Mouse (Mus musculus): ENCODE measurements at regions not wholly inside any gene's neighbourhood (a gene's known extent, or its start where the extent isn't known, plus 50 kb on each side); places are given as distances from the start of the nearest gene placed in this dataset.
"Not testable (repeated sequence)": the region's sequence is repeated elsewhere in the genome, so short reads cannot be mapped to it uniquely, and the experiment has no call there.

DNA sequence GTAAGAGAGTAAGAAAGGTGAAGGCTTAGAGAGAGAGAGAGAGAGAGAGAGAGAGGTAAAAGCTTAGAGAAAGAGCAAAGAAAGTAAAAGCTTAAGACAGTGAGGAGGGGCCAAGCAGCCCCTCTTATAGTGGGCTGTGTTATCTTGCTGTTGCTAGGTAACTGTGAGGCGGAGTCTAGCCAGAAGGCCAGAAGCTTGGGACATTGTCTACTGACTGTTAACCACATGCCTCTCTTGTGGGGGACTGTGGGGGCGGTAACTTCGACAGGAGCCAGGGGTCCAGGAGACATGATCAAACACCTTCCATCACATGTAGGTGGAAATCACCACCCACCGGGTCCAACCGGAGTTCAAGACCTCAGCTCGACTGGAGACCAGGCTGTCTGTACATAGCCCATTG, 148.0 kb downstream of the Katnal1 start:
- intact Hi-C loops (cut with DNase I); DNase-seq: not testable (repeated sequence)

DNA sequence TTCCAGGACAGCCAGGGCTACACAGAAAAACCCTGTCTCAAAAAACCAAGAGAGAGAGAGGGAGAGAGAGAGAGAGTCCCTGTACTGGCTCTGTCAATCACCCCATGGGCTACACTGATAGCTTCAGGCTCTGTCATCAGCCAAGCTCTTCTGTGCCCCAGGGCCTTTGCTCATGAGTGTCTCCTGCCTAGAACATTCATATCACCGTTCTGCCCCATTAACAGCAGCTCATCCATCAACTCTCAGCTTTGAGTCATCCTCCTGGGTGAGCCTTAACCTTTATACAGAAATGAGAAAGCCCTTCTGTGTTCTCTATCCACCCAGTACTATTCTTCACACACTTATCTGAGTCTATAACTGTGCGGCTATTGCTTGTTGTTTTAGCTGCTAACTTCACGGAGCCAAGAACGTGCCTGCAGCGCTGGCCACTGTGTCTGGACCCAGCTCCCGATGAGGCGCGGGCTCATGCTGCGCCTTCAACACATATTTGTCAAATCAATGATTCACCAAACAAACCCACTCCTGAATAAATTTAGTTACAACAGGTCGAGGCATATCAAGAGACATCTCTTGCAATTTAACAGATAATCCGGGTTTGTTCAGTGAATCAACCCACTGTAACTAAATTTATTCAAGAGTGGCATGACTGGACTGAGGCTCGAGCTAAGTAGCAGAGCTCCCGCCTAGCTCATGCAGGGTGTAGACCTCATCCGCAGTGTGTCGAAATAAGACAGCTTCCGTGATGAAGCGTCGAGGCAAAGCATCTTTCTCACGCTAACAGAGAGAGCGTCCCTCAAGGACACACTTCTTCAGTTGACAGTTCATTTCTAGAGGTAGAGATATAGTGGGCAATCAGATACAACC, 152.1 kb downstream of the Katnal1 start:
- no peak for DNase-seq
- intact Hi-C loops (cut with DNase I): no loop called here

DNA sequence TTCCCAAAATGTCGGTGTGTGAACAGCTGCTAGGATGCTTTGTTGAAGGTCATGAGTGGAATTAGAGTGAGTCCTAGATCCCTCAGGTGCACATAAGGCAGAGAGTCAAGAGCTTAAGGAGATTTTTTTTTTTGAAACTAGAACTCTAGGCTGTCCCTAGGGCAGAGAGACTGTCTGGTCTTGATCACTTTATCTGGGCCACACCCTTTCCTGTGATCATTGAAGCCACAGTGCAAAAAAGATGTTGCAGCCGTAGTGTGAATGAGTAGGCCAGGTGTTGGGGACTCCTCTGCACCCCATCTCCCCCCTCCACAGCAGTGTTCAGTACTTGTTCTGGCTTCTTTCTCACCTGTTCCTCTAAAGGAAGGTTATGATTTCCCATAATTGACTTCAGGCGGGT, 153.9 kb downstream of the Katnal1 start:
- no peak for DNase-seq
- intact Hi-C loops (cut with DNase I): no loop called here

DNA sequence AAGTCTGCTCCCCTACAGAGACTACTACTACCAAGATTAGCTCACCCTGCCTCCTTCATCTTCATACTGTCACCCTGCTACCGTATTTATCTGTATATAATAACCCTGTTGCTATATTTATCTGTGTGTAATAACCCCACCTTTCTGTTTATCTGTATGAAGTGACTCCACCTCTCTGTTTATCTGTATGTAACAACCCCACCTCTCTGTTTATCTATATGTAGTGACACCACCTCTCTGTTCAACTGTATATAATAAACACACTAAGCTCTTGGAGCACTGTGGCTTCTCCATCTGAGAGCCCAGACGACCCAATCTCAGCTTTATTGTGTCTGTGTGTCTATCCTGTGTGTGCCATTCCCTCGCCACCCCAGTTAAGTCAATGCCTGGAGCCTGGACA, 154.7 kb downstream of the Katnal1 start:
- DNase-seq: no peak
- intact Hi-C loops (cut with DNase I): no loop called here

DNA sequence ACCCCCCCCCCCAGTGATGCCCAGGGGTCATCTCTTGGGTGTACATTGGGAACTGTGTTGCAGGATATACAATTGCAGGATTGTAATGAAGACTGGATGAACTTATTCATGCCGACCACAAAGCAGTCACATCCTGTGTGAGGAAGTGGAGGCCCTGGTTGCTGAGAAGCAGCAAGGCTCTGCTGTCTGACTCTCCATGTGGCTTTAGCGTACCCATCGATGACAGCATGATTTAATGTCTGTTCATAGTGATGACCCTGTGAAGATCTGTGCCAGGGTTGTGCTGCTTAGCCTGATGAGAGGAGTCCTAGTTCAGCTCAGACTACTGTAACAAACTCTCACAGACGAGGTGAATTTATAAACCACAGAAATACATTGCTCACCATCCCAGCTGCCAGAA, 159.7 kb downstream of the Katnal1 start:
- no peak for DNase-seq
- intact Hi-C loops (cut with DNase I): no loop called here

DNA sequence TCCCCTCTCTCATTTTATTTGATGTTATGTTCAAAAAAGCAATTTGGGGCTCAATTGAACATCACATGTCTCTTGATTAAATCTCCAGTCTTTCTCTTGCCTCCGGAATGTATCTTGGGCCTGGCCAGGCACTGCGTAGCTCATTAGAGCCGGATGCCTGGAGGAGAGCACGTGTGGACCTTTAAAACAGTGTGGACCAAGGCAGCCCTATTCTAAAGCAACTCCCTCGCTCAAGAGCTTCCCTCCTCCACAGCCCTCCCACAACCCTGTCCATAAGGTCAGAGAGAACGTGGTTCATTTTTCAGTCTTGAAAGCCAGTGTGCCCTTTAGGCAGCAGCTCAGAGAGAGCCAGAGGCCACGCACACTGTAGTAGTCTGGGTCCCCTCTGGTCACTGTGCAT, 160.8 kb downstream of the Katnal1 start:
- intact Hi-C loops (cut with DNase I): no loop called here

DNA sequence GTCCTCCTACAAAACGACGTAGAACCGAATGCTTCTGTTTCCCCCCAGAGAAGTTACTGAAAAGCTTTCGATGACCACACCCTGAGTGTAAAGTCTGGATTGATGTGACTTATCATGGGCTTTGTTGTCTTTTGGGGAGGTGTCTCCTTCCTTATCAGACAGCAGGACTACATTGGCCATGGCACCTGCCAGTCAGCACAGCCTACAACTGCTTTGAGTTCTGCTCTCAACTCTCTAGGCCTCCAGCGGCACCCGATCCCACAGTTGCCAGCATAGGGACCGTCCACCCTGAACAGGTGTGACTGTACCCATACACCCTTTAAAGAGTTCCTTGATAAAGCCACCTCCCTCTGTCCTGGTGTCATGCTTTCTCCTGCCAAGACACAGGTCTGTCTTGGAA, 163.1 kb downstream of the Katnal1 start:
- DNase-seq: no peak
- intact Hi-C loops (cut with DNase I): no loop called here

More for the DNA sequence above, 160.8 kb downstream of the Katnal1 start:
- no peak for DNase-seq

DNA sequence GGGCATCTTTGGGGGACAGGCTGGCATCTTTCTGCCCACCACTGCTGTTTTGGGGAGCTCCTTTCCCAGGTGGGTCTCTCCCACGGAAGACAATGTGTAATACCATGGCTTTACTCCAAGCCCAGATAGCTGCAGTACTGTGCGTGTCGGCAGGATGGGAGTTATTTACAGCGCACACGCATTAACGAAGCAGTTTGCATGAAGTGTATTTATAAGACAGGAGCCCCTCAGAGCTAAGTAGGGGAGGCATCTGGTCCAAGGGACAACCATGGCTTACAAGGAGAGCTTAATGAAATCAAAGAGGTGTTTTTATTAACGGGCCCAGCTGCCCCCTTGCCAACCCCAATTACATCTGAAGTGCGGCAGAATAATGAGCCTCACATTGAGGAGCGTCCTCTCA, 169.0 kb downstream of the Katnal1 start:
- intact Hi-C loops (cut with DNase I): no loop called here
- DNase-seq: no peak

DNA sequence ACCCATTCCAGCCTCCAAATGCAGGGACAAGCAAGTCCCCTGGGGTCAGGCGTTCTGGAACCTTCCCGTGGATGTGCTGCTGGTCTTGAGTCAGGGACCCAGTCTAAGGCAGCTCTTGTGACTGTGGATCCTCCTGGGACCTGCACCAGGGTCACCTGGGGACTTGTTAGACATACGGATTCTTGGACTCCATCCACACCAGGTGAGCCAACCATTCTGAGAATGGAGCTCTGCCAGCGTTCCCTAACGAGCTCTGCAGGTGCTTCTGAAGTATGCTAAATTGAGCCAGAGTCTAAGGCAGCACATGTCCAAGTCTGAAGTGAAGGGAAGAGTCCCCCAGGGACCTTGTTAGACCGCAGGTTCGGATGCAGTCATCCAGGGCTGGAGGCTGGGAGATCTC, 170.3 kb downstream of the Katnal1 start:
- intact Hi-C loops (cut with DNase I): no loop called here
- DNase-seq: no peak

DNA sequence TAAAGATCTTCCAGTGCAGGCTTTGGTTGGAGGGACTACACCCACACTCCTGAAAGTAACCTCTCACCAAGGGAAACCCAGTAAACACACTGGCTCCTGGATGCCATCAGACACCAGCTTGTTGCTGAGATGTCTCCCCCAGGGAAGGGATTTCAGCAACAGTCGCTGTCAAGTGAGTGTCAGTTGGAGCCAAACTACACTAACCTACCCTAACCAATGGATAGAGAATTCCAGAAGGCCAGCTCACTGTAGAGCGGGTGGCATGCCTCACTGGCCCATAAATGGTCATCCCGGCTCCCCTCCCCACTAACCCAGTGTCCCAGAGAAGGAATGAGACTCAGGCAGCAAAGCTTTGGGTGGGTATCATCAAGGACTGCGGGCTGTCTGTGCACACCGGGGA, 171.4 kb downstream of the Katnal1 start:
- DNase-seq: no peak
- intact Hi-C loops (cut with DNase I): no loop called here

DNA sequence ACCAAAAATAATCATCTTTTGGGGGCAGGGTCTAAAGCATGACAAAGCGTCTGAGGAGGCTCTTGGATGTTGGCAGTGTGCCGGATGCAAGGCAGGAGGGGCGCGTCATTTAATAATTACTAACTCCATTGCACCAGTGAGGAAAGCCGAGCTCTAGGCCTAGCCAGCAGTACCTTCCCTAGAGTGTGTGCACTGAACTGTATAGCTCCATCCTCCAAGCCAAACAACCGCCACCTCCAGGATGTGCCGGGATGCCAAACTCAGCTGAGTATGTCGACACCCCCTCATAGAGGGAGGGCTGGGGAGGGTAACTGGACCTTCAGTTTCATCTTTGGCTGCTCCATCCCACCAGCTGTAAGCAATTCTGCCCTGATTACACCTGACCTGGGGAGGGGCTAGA, 171.9 kb downstream of the Katnal1 start:
- intact Hi-C loops (cut with DNase I): no loop called here
- no peak for DNase-seq

DNA sequence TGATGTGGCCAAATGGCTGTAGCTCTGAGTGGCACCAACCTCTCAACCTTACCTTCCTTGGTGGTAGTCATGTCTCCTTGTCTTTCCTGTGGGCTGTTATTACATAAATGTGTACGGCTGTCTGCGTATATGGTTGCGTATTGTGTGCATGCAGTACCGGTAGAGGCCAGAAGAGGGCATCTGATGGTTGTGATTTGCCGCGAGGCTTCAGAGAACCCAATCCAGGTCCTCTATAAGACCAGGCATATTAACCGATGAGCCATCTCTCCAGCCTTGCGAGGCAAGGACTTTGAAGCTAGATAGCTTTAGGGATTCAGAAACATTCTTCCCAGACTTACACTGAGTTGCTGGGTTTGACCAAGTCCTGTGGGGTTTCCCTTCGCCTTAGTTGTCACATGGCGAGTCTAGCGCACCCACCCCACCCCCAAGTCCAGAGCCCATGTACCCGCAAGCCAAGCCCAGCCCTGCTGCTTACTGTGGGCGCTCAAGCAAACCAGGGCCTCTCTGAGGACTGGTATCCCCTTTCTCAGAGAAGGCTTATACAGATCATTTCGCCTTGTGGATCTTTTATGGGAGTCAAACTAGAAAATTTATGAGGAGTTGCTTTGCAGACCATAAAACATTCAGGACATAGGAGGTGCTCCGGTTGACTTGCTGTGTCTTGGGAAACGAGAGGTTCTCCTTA, 172.7 kb downstream of the Katnal1 start:
- intact Hi-C loops (cut with DNase I): no loop called here

DNA sequence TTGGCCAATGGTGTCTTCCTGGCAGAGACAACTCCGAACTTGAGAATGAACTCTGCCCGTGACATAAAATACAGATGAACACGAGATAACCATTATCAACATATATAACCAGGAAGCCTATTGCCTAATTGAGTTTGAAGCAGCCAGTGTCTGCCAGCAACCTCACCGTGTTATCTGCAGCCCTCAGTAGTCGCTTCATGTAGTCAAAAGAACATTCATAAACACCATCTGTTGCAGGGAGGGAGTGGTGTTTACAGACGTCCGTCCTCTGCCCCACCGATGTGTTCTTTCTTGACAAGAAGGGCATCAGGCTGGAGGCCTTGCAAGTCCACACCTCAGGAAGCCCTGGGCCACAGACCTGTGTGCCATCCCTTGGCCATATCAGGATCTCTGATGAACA, 173.3 kb downstream of the Katnal1 start:
- DNase-seq: no peak
- intact Hi-C loops (cut with DNase I): no loop called here

More for the DNA sequence above, 172.7 kb downstream of the Katnal1 start:
- no peak for DNase-seq

DNA sequence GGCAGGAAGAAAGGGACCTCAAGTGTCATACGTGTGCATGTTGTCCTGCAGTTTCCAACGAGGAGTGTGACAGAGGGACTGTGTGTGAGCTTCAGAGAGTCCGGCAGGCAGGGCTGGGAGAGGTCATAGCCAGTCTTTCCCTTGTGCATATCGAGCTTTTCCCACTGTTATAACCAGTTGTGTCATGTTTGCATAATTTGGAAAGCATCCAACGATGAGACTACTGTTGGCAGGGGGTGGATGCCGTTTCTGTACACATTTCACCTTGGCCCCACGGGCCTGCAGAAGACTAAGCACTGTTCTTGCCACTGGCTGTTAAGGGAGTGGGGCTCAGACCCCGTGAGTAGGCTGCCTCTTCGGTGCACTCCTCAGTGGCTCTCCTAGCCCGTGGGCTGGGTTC, 174.2 kb downstream of the Katnal1 start:
- DNase-seq: peak; percentile 24 to 40

DNA sequence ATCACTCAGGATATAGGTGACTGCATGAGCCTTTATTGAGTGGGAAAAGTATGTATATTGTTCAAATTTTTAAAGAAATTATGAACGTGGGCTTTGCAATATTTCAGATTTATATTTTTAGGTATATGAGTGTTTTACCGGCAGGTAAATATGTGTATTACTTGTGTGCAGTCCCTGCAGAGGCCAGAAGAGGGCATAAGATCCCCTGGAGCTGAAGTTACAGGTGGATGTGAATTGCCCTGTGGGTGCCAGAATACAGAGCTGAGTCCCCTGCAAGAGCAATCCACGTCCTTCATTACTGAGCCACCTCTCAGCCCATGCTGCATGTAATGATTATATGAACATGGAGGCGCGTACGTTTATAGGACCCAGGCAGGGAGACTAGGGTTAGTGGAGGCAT, 174.8 kb downstream of the Katnal1 start:
- intact Hi-C loops (cut with DNase I): no loop called here
- no peak for DNase-seq

More for the DNA sequence above, 174.2 kb downstream of the Katnal1 start:
- intact Hi-C loops (cut with DNase I): no loop called here

DNA sequence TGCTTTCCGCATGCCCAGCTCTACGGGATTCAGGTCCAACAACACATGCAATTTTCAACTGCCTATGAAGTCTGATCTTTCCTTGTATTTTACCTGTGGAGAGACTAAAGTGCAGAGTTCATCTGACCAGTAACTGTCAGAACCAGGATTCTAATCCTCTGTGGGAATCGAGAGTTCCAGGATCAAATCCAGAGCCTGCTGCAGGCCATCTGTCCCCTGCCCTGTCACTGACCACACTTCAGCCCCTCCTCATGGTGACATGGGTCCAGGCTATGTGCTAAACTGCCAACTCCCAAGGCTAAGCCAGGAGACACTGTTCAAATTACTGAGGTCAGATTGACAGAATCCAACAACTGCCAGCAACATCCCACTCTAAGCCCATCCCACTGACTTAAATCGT, 175.7 kb downstream of the Katnal1 start:
- DNase-seq: no peak
- intact Hi-C loops (cut with DNase I): no loop called here

DNA sequence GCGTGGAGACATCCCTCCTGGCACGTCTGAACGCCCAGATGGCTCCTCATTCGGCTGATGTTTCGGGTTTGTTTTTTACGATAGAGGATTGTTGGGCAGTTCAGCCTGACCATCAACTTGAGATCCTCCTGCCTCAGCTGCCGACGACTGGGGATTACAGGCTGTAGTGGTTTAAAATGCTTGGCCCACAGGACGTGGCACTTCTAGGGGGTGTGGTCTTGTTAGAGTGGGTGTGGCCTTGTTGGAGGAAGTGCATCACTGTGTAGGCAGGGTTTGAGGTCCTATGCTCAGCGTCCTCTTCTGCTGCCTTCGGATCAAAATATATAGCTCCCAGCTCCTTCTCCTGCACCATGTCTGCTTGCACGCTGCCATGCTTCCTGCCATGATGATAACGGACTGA, 177.1 kb downstream of the Katnal1 start:
- intact Hi-C loops (cut with DNase I): no loop called here
- DNase-seq: no peak

DNA sequence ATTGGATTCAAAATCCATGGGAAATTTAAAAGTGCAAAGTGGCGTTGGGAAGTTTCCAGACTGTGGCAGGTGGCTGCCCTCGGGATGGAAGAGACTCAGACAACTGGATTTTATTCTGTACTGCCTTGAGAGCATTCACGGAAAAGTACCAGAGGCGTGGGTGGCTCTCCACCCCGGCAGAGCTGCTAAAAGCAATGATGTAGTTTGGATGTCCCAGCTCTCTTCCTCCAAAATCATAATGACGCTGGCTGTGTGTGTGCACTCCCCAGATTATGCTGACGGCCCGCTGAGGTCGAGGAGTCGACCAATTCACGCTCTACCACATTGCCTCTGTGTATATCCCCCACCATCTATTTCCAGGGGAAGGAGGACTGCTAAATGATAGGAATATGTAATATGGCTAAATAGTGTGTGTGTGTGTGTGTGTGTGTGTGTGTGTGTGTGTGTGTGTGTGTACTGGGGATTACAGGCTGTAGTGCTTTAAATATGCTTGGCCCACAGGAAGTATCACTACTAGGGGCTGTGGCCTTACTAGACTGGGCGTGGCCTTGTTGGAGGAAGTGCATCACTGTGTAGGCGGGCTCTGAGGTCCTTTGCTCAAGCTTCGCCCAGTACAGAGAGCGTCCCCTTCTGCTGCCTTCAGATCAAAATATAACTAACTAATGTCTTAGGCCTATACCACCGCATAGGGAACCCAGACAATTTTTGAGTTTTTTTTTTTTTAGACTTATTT, 179.0 kb downstream of the Katnal1 start:
- DNase-seq: no peak
- intact Hi-C loops (cut with DNase I): no loop called here

DNA sequence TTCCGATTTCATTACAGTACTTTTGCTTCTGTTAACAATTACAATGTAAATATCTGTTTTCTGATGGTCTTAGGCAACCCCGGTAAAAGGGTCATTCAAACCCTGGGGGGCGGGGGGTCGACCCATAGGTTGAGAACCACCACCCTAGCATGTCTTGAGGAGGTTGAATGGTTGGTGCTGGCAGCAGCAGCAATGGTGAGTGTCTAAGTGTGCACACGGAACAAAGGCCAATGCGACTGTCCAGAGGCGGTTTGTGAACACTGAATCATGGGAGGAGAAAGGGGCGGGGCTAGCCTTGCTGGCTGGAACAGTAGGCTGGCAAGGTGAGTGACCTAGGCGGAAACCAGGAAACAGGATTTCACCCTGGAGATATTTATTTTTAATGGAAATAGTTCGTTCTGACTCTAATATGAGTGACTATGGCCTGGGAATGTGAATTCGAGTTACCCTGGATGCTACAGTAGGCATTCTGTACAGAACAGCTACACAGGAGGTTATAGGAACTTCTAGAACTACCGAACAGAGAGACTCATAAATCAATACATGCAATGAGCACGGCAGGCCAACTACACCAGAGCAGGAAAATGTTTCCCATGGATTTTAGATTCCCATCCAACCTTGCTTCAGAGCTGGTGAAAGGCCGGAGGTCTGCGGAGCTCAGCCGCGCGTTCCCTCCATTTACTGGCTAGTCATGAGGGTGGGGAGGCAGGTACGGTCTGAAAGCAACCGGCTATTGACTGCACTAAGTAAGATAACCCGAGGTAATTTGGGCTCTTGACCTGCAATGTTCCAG, 181.0 kb downstream of the Katnal1 start:
- intact Hi-C loops (cut with DNase I): no loop called here
- no peak for DNase-seq

DNA sequence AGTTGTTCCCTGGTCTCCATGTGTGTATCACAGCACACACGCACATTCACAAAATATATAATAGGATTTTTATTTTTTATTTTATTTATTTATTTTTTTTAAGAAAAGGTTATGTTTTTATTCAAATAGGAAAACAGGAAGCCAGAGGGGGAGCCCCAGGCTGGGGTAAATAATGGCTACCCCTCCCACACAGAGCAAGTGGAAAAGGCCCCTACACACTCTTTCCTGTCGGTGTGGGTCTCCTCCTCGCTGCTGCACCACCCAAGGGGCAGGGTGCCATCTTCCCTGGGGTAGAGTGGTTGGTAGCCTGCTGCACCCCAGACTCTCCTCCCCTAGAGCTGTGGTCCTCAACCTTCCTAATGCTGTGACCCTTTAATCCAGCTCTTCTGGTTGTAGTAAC, 181.6 kb downstream of the Katnal1 start:
- no peak for DNase-seq
- intact Hi-C loops (cut with DNase I): no loop called here

DNA sequence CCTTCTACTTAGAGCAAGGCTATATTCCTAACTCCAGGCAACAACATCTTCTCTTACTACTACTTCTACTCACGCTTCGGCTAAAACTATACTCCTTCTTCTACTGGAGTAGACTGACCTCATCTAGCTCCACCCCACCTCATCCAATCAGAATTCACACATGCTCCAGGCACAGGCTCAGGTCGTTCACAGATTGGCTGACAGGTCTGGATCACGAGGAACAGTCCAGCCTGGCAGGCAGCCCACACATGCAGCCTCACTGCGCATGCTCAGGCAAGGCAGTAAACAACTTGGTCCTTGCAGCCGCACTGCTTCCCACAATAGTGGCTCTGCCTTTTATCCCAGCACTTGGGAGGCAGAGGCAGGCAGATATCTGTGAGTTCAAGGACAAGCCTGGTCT, 182.4 kb downstream of the Katnal1 start:
- intact Hi-C loops (cut with DNase I): not testable (repeated sequence)
- DNase-seq: peak in 1 of 2 experiments; percentile 24

Measured in heart, postnatal 10 days (tissue).